Mouse (Mus musculus) megakaryocyte progenitor cell, adult 5-6 weeks (primary cell): Measurements from ENCODE around the gene Rab22a. TPM values are rescaled to one million over a fixed set of nuclear protein-coding genes. Genes with fewer than 3 reads are reported as not detected.
"Not testable (repeated sequence)": the region's sequence is repeated elsewhere in the genome, so short reads cannot be mapped to it uniquely, and the experiment has no call there.

Experiments
- ATAC-seq: replicated peaks from 2 replicates; pipeline ENCODE4 v1.8.0; 2016; ENCODE audit warnings: mild to moderate bottlenecking, moderate TSS enrichment, inconsistent platforms; ENCODE audit not compliant: poor library complexity
- total RNA-seq, 2 experiments: library from RNA; stranded (forward) in 1 of 2; stranded (reverse) in 1 of 2; fragments of 157-497, 149-512 nt in 1 of 2; fragments of 200-1000 nt in 1 of 2; gene quantifications; 2 replicates each; pipeline versions ENCODE4 v1.2.3 to v1.2.4; 2015 to 2017

Gene Rab22a
- total RNA-seq, 2 experiments from 2014 or later: 6.8 to 10.2 TPM

DNA sequence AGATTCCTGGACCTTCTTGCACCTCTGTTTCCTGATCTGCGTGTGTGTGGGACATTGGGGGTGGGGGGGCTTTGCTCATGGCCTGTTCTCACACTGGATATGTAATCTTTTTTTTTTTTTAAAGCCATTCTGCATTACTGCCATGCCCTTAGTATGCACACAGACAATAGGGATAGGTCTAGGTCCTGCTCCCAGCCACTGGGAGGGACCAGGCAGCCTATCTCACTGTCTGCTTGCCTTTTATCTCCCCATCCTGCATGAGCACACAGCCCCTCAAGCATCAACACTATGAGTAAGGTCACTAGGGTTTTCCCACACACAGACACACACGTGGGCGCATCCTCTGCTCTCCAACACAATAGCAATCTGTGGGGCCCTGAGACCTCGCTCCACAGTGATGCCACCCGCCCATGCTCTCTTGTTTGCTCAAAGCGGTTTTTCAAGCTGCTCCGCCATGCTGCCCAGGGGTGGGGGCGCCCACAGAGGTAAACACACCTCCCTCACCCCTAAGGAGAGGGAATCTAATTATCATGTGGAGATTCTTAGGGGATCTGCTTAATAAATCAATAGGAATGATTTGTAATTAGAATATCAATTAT is 55.2 kb downstream of the Rab22a start:
- no peak for ATAC-seq

DNA sequence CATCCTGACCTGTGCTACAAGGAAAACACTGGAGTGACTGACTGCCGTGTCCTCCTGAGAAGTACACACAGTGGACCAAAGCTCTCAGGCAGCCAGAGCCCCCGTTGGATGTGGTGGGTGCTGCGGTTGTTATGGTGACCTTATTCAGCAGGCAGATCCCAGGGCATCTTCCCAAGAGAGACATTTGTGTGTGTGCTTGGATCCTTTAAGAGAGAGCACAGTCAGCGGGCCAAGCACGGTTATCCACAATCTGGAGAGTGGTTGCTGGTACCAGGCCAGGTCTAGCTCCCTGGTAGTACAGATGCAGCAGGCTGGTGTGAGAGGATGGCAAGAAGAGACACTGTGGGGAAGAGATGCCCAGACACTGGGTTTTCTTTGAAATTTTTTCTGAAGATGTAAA is 57.4 kb downstream of the Rab22a start:
- ATAC-seq: no peak

DNA sequence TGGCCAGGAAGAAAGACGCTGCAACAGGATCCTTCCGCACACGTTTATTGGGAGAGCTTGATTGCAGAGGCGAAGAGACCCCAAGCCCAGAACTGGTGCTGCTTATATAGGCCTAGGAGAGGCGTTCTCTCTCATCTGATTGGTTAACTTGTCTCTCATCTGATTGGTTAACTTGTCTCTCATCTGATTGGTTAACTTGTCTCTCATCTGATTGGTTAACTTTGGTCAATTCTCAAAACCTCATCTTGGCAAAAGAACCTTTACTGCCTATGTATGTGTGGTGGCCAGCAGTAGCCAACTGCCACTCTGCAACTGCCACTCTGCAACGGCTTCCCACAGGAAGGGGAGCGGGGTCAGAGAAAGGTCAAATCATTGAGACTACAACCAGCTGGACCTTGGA is 59.6 kb downstream of the Rab22a start, which contains the start of gene 1700010B08Rik:
Gene 1700010B08Rik, plus strand, starts transcription at position 301 of the 400 bp plus-strand sequence.
- not testable (repeated sequence) for ATAC-seq

DNA sequence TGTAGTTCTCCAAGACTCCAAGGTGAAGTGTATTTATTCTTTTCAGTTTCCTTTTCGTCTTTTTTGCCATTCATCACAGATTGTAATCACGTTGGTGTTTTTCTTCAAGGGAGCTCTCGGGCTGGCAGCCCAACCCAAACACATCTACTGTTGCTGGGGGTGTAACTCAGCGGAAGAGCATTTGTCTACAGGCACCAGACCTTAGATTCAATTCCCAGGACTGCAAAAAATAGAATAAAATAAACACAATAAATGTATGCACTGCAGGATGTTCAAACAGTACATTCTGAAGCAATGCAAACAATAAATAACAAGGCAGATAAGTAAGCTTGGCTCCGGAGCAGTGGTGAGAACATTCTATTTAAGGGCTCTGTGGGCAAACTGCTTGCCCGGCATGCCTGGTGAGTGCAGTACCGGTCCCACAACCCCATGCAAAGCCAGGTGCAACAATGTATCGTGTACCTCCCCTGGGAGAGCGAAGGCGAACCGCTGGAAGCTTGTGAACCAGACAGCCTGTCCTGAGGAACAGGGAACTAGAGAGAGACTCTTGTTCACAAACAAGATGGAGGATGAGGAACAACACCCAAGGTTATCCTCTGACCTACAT is 62.8 kb downstream of the Rab22a start:
- ATAC-seq: no peak

DNA sequence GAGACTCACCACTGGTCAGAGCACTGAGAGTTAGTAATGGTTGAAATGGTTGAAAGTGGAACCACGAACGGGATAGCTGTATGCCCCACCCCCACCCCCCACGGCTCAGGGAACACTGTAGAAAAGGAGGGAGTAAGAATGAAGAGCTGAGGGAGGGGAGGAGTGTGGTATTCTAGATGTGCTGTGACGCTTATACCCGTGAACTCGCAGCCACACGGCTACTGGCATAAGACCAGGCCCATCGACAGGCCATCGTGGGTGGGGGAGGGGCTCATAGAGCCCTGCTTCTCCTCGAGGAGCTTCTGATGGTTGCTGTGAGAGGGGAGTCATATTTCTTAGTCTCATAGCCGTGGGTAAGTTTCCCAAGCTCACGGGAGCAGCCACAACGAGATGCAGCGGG is 64.8 kb downstream of the Rab22a start:
- ATAC-seq: no peak

DNA sequence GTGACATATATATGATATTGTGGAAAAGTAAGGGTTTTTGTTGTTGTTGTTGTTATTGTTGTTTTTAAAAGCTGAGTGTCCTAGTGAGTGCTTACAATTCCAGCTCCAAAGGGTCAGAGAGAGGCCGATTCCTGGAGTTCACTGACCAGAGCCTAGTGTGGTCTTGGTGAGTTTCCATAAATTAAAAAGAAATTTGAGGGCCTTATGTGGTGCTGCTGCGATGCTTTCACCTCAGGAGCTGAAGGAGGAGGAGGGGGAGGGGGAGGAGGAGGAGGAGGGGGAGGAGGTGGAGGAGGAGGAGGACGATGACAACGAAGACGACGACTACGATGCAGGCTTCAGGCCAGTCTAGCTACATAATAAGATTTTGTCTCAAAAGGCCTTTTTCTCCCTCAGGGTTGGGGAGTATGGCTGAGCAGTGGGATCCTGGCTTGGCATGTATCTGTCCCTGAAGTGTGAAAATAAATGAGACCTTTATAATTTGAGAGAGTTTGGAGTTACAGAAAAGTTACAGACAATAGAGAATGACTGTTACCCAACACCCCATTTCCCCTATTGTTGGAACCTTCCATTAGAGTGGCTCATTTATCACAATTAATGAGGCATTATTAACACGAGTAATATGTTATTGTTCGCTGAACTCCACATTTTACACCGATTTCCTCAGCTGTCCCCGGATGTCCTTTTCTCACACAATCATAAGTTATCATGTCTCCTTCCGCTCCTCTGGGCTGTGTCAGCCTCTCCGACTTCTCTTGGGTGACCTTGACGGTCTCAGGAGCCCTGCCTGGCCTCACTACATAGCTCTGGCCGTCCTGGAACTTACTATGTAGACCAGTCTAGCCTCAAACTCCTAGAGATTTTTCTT is 65.6 kb downstream of the Rab22a start:
- ATAC-seq: no peak

DNA sequence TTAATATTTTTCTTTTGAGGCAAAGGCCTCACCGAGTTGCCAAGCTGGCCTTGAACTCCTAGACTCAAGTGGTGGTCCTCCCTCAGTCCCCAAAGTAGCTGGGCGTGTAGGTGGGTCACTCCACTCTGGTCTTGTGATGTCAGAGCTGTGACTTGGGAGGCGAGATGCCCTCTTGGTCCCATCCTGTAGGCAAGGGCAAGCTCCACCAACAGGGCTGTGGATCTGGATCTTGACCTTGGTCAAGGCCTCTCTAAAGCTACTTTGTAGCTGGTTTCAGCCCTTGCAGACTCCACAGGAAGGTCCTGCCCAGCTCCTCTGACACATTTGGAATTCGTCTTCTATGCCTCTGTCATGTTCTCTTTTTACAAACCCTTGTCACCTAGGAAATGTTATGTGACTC is 66.3 kb downstream of the Rab22a start:
- no peak for ATAC-seq

DNA sequence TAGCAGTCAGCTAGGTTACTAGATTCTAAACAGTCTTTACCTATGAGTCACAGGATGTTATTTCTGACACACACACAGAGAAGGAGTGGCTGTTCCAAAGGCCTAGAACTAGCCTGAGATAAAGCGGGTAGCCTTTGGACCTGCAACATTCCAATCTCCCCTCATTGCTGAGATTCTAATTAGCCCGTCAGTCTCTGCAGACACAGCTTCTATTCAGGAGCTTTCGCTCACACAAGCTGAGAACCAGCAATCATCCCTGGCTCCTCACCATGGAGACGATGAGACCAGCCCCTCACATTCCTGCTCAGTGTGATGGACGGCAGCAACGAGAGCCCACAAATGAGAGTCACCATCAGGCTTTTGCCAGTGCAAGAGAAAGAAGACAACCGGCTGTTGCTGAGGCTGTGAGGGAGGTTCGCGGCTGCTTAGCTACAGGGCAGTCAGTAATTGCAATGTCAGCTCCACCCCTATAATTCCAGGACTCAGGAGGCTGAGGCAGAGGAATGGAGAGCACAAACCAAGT is 70.9 kb downstream of the Rab22a start:
- ATAC-seq: no peak

DNA sequence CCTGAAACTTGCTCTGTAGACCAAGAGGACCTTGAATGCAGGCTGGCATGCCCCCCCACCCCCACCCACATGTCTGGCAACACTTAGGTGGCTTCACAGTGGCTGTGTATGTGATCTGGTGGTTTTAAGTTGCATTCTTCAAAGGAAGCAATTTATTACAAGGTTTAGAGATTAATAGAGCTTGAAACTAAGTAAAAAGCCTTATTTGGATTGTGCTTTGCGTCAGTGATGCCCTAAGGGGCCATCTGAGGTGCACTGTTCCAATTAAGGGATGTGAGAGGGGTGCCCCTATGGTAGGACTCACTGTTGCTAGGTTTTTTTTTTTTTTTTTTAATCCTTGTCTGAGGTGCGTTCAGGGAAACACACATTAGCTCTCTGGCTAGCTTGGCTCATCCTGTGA is 74.9 kb downstream of the Rab22a start:
- ATAC-seq: no peak

DNA sequence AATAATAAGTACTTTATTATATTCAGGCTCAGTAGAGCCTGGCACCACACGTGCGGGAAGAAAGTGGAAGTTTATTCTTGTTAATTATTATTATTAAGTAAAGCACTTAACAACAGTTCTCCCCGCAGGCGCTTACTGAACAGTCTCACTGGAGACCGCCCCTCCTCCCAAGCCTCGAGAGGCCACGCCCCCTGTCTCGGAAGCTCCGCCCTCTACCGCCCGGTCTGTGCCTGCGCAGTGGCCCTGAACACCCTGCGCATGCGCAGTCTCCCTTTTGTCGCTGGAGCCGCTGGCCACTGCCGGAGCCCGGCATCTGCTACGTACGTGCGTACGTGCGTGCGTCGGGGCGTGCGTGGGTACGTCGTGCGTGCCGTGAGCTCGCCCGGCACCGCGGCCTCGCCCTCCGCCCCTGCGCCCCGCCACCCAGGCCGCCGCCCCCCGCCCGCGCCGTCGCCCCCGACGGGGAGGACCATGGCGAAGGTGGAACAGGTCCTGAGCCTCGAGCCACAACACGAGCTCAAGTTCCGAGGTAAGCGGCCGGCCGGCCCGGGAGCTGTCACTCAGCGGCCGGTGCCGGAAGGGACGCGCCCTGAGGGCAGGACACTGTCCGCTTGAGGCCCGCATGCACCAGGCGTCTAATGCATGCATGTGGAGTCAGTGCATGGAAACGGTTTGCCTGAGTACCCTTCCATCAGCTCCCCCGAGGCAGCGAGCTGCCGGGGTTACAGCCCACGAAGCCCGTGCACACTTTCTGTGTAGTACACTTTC is 77.8 kb downstream of the Rab22a start, which contains the start of gene Vapb:
Gene Vapb, plus strand, starts transcription at position 290 of the 768 bp plus-strand sequence.
- ATAC-seq: peak; percentile 86

DNA sequence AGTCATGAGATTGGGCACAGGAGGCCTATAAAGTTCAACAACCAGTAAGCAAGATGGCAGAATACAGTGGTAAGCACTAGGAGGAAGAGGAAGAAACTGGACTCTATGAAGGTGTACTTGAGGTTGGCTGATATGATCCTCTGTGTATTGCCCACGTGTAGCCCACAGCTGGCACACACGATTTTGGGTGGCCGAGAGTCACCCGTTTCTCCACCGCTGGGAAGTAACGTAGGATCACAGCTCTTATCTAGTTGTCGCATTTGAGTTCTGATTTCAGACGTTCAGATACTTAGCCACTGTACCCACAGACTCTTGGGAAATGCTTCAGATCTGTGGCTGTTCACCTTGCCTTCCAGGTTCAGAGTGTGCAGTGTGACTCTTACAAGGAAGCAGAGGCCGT is 78.7 kb downstream of the Rab22a start:
- peak; percentile 30 for ATAC-seq

DNA sequence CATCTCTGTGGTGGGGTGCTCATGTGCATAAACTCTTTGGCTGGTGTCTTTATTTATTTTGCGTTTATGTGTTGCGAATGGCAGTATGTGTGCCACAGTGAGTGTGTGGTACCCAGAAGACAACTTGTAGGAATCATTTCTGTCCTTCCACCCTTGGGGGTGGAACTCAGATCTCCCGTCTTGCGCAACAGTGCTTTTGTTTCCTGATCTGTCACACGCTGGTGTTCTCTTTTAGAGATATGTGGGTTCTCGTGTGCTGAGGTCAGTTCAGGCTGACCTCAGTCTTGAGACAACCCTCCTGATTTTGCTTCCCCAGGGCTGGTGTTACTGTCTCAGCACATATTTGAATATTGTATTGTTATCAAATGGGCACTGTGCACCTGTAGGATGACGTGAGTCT is 79.5 kb downstream of the Rab22a start:
- peak; percentile 56 for ATAC-seq

DNA sequence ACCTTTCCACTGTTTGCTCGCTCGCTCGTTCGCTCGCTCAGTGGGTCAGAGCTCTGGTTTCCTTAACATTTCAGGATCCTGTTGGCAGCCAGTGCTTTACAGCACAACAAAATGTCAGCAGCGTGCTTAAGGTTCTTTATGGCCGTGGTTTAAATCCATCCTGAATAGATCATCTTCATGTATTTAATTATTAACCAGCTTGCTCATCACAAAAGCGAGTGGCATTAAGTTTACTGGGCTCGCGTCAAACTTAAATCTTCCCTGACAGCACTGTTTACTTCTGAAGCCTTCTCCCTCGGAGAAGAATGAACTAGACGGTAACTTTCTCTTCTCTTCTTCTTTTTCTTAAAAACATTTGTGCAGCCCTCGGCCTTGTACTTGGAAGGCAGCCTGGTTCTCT is 82.5 kb downstream of the Rab22a start:
- ATAC-seq: no peak

DNA sequence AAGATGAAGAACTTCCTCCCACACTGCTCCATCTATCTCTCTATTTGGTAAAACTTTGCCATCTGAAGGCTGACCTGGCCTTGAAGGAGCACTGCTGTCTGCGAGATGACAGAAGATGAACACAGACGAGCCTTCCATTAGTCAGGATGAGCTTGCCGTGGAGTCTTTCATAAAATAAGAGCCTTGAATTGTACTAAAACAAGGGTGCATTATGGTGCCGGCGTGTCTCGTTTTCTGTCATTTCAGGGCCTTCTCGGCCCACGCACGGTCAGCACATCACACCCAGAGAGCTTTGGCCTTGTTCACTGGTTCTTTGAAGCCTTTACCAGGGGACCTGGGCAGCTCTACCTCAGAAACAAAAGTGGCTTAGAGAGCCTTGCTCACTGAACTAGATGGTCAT is 83.2 kb downstream of the Rab22a start:
- ATAC-seq: no peak

DNA sequence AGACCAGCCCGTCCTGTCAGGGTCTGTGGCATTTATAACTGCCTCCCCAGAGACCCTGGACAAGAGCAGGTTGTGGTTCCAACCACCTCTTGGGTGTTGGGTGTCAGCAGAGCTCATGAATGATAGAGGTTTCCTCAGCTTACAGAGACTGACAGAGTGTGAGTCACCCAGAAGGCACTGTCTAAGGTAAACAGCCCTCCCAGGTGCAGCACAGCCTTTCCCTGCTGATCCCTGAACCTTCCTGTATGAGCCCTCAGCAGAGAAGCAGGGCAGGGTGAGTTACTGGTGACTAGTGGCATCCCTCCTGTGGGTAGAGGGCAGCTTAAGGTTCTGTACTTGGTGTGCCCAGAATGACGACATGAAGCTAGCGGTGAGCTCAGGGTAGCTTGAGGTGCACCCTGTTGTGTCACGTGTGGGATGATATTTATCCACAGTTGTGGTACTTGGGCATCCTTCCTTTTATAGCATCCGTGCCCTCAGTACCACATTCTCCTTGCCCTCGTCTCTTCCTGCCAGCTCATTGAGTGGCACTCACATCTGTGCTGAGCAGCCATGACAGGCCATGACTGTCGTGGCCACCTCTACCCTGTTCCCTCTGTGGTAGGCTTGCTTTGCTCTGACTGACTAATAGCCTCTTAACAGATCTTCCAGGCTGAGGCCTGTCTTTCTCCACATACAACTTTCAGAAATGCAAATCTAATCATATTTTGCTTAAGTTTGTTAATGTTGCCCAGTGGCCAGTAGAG is 84.7 kb downstream of the Rab22a start:
- no peak for ATAC-seq

DNA sequence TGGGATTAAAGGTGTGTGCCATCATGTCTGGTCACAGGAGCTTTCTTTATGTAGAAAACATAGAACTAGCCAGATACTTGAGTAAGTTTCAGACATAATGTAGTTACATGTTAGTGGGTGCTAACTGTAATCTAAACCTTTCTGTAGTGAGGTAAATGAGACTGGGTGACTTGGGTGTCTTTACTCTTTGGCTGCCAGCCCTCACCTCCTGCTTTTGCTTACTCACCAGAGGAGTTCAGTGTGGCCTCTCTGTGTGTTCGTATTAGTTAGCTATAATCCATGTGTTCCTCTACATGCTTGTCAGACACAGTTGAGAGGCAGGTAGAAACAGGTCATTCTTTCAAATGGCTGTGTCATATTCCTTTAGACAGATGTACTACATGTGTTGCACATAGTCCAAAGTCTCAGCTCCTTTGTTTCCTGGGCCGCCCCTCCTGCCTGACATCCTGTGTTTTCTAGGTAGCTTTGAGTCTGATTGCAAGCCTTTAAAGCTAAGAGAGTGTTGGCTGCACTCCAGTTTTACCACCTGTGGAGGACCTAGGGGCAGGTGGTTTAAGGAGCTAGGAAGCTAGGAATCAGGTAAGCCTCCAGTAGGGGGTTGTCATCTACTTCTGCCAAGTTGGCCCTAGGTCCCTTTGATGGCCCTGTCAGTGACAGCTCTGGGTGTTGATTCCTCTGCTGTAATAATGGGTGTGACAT is 89.5 kb downstream of the Rab22a start:
- no peak for ATAC-seq

DNA sequence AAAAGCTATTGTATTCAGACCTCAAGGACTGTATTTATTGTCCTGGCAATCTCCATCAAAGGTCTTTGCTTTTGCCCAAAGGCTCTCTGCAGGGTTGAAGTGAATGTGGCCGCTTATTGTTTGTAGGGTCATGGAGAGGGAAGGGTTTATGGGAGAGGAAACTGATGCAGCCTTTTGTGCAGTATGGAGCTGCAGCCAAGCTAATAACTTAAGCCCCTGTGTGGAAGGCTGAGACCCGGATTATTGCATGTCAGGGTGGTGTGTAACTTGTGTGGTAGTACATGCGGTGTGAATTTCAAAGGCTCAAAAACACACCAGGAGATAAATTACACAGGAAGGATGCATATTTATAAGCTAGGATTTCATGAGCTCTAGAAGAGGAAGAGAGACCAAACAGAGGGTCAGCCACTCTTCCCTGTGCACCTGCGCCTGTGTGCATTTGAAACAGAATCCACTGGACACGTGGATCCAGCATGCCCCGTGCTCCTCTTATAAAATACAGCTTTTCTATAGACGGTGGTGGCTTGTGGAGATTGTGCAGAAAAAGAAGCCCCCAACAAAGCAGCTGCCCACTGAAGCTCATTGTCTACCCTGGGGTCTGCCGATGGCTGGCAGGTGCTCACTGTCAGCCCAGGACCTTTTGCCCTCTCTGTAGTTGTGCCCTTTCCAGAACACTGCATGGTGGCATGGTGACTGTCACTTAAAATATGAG is 96.0 kb downstream of the Rab22a start:
- no peak for ATAC-seq
